Mouse (Mus musculus) MEL (cell line): ENCODE measurements around the gene Olfr697. TPM values are rescaled to one million over a fixed set of nuclear protein-coding genes. Genes with fewer than 3 reads are reported as not detected.

Experiments
- DNase-seq: peaks from one replicate; pipeline ENCODE4 v3.0.0; 2011; ENCODE audit warnings: low read depth, low spot score
- H3K27ac ChIP-seq: 2 replicates; pipeline ENCODE4 v1.5.1; 2012; ENCODE audit warnings: low read depth, mild to moderate bottlenecking, control low read depth, low read length, moderate library complexity; ENCODE audit not compliant: control insufficient read depth
- H3K27me3 ChIP-seq, 2 experiments: fragments of 150-350 bp in 1 of 2; sonication (generic) in 1 of 2; 2 replicates each; pipeline ENCODE4 v1.6.1; 2012; ENCODE audit warnings: low read length in 2 of 2, mild to moderate bottlenecking in 2 of 2, improper control_type of control experiment in 1 of 2, moderate library complexity in 1 of 2; ENCODE audit not compliant: insufficient read depth in 2 of 2, control insufficient read depth in 1 of 2
- H3K36me3 ChIP-seq, 2 experiments: 2 replicates each; pipeline ENCODE4 v1.6.1; 2012 to 2014; ENCODE audit warnings: low read length in 2 of 2, improper control_type of control experiment in 1 of 2, inconsistent platforms in 1 of 2, mild to moderate bottlenecking in 1 of 2; ENCODE audit not compliant: insufficient read depth in 2 of 2, control insufficient read depth in 1 of 2
- H3K4me1 ChIP-seq, 2 experiments: fragments of 150-350 bp in 1 of 2; sonication (generic) in 1 of 2; 2 replicates each; pipeline ENCODE4 v1.6.1; 2012; ENCODE audit warnings: low read length in 2 of 2, improper control_type of control experiment in 1 of 2, mild to moderate bottlenecking in 1 of 2; ENCODE audit not compliant: insufficient read depth in 2 of 2, control insufficient read depth in 1 of 2
- H3K4me3 ChIP-seq, 2 experiments: fragments of 150-350 bp in 1 of 2; sonication (generic) in 1 of 2; 2 replicates each; pipeline ENCODE4 v1.5.1; 2012; ENCODE audit warnings: low read depth in 2 of 2, low read length in 2 of 2, mild to moderate bottlenecking in 2 of 2, moderate library complexity in 2 of 2, control low read depth in 1 of 2, improper control_type of control experiment in 1 of 2; ENCODE audit not compliant: control insufficient read depth in 1 of 2, insufficient read depth in 1 of 2
- H3K79me2 ChIP-seq: 2 replicates; pipeline ENCODE4 v1.6.1; 2012; ENCODE audit warnings: mild to moderate bottlenecking, low read length, moderate library complexity; ENCODE audit not compliant: control insufficient read depth, poor library complexity, insufficient read depth
- H3K9ac ChIP-seq: 2 replicates; pipeline ENCODE4 v1.6.1; 2012; ENCODE audit warnings: low read depth, mild to moderate bottlenecking, control low read depth, low read length, moderate library complexity; ENCODE audit not compliant: control insufficient read depth, poor library complexity, severe bottlenecking
- H3K9me3 ChIP-seq: fragments of 150-350 bp; sonication (generic); replicated peaks from 2 replicates; pipeline ENCODE4 v1.6.1; 2012; ENCODE audit warnings: mild to moderate bottlenecking, low read length, improper control_type of control experiment, moderate library complexity; ENCODE audit not compliant: insufficient read depth
- CHD2 ChIP-seq: IDR thresholded peaks from 2 replicates; pipeline ENCODE4 v1.6.1; 2011; ENCODE audit warnings: low read length, improper control_type of control experiment
- E2F4 ChIP-seq: IDR thresholded peaks from 2 replicates; pipeline ENCODE4 v1.6.1; 2011; ENCODE audit warnings: low read depth, low read length, improper control_type of control experiment, borderline replicate concordance
- ELF1 ChIP-seq: IDR thresholded peaks from 2 replicates; pipeline ENCODE4 v1.6.1; 2014; ENCODE audit warnings: low read depth, mild to moderate bottlenecking, inconsistent platforms, low read length, improper control_type of control experiment, moderate library complexity
- EP300 ChIP-seq, 2 experiments: IDR thresholded peaks; 2 replicates each; pipeline ENCODE4 v1.6.1; 2011; ENCODE audit warnings: improper control_type of control experiment in 2 of 2, low read length in 2 of 2, low read depth in 1 of 2, mild to moderate bottlenecking in 1 of 2
- GABPA ChIP-seq: IDR thresholded peaks from 2 replicates; pipeline ENCODE4 v1.6.1; 2012; ENCODE audit warnings: low read depth, mild to moderate bottlenecking, inconsistent platforms, low read length, improper control_type of control experiment, moderate library complexity
- KAT2A ChIP-seq: conservative IDR thresholded peaks from 2 replicates; pipeline ENCODE4 v1.6.1; 2012; ENCODE audit warnings: low read depth, low read length, improper control_type of control experiment, inconsistent platforms
- MAX ChIP-seq: IDR thresholded peaks from 2 replicates; pipeline ENCODE4 v1.6.1; 2011; ENCODE audit warnings: low read length, improper control_type of control experiment
- MYB ChIP-seq: IDR thresholded peaks from 2 replicates; pipeline ENCODE4 v1.6.1; 2011; ENCODE audit warnings: mild to moderate bottlenecking, low read depth, low read length, improper control_type of control experiment
- MYC ChIP-seq: IDR thresholded peaks from 2 replicates; pipeline ENCODE4 v1.6.1; 2011; ENCODE audit warnings: low read depth, mild to moderate bottlenecking, low read length, improper control_type of control experiment, moderate library complexity
- POLR2A ChIP-seq, 2 experiments: IDR thresholded peaks; 2 replicates each; pipeline ENCODE4 v1.6.1; 2011 to 2012; ENCODE audit warnings: low read length in 2 of 2, mild to moderate bottlenecking in 2 of 2, control low read depth in 1 of 2, improper control_type of control experiment in 1 of 2, low read depth in 1 of 2, moderate library complexity in 1 of 2; ENCODE audit not compliant: control insufficient read depth in 1 of 2, insufficient read depth in 1 of 2, poor library complexity in 1 of 2
- POLR2AphosphoS5 ChIP-seq: IDR thresholded peaks from 2 replicates; pipeline ENCODE4 v1.6.1; 2012; ENCODE audit warnings: low read depth, borderline replicate concordance, mild to moderate bottlenecking, inconsistent platforms, low read length, moderate library complexity, mixed read lengths
- RAD21 ChIP-seq: IDR thresholded peaks from 2 replicates; pipeline ENCODE4 v1.6.1; 2011; ENCODE audit warnings: mild to moderate bottlenecking, low read depth, low read length, improper control_type of control experiment
- RCOR1 ChIP-seq: IDR thresholded peaks from 2 replicates; pipeline ENCODE4 v1.6.1; 2012; ENCODE audit warnings: low read depth, mild to moderate bottlenecking, inconsistent platforms, low read length, improper control_type of control experiment
- SIN3A ChIP-seq: IDR thresholded peaks from 2 replicates; pipeline ENCODE4 v1.6.1; 2012; ENCODE audit warnings: low read length, improper control_type of control experiment, inconsistent platforms
- TBP ChIP-seq: IDR thresholded peaks from 2 replicates; pipeline ENCODE4 v1.8.0; 2011; ENCODE audit warnings: low read depth, low read length, improper control_type of control experiment
- TCF12 ChIP-seq: IDR thresholded peaks from 2 replicates; pipeline ENCODE4 v1.6.1; 2014; ENCODE audit warnings: low read depth, mild to moderate bottlenecking, inconsistent platforms, low read length, improper control_type of control experiment, moderate library complexity
- UBTF ChIP-seq: IDR thresholded peaks from 2 replicates; pipeline ENCODE4 v1.6.1; 2012; ENCODE audit warnings: low read depth, mild to moderate bottlenecking, inconsistent platforms, low read length, improper control_type of control experiment, moderate library complexity, borderline replicate concordance; ENCODE audit not compliant: insufficient read depth
- ZC3H11A ChIP-seq: IDR thresholded peaks from 2 replicates; pipeline ENCODE4 v1.6.1; 2012; ENCODE audit warnings: low read depth, mild to moderate bottlenecking, inconsistent platforms, low read length, improper control_type of control experiment
- ZKSCAN1 ChIP-seq: IDR thresholded peaks from 2 replicates; pipeline ENCODE4 v1.6.1; 2012; ENCODE audit warnings: low read depth, mild to moderate bottlenecking, inconsistent platforms, low read length, improper control_type of control experiment, moderate library complexity
- ZMIZ1 ChIP-seq: IDR thresholded peaks from 2 replicates; pipeline ENCODE4 v1.6.1; 2012; ENCODE audit warnings: low read depth, mild to moderate bottlenecking, inconsistent platforms, low read length, improper control_type of control experiment, moderate library complexity
- ZNF384 ChIP-seq: IDR thresholded peaks from 2 replicates; pipeline ENCODE4 v1.6.1; 2012; ENCODE audit warnings: low read depth, mild to moderate bottlenecking, inconsistent platforms, low read length, improper control_type of control experiment
- polyA plus RNA-seq, 2 experiments: library from polyadenylated mRNA; stranded (reverse) in 1 of 2; unstranded in 1 of 2; fragments of >175 nt in 1 of 2; fragments of >200 nt in 1 of 2; gene quantifications; 2 replicates each; pipeline versions ENCODE4 v1.2.1 to v1.2.4; 2012; ENCODE audit warnings: low replicate concordance in 2 of 2, low read depth in 1 of 2; ENCODE audit not compliant: insufficient read length in 2 of 2, insufficient read depth in 1 of 2, missing spikeins in 1 of 2
- total RNA-seq: library from RNA; depleted of rRNA; stranded (reverse); fragments of 300-350 nt; gene quantifications from 2 replicates; pipeline ENCODE4 v1.2.3, GENCODE M21; 2012

Olfr697 gene
- total and polyA plus RNA-seq, 3 experiments: not detected

- H3K27me3 ChIP-seq: no peaks in the 10 kb centered on the region
- no peak for DNase-seq
- no peak overlapping the region for H3K4me3 ChIP-seq
- no peaks in the 10 kb centered on the region for H3K9me3 ChIP-seq
- TF ChIP-seq POLR2A (IDR thresholded peaks at IDR 0.05; ENCODE audit: control insufficient read depth in 1 of 2, insufficient read depth in 1 of 2, low read depth in 1 of 2, low read length in 2 of 2, poor library complexity in 1 of 2) (no peak), MAX (no peak), TCF12 (no peak), RCOR1 (no peak), ZNF384 (no peak)
- TF ChIP-seq, all 39 proteins: peak for 0
- H3K36me3 ChIP-seq: no peaks in the 10 kb centered on the region
- H3K79me2 ChIP-seq: no peaks in the 10 kb centered on the region
- H3K27ac ChIP-seq: no peak overlapping the region
- no peaks in the 10 kb centered on the region for H3K4me1 ChIP-seq
- no peak overlapping the region for H3K9ac ChIP-seq
These were observed 16.6 kb upstream of the Olfr697 start for GRCm38 (mm10) chr7:106758800-106759199.

GRCm38 (mm10) chr7:106755297-106755696 is 13.1 kb upstream of the Olfr697 start, which contains the start of gene Olfr698:
TSS of gene Olfr698 (minus strand) at chr7:106755397.
- Histone ChIP-seq H3K4me1 (no peaks in the 10 kb centered on the region), H3K9ac (no peak within 1 kb of the TSS), H3K9me3 (no peaks in the 10 kb centered on the region), H3K27ac (no peak within 1 kb of the TSS), H3K4me3 (no peak within 1 kb of the TSS), H3K36me3 (no peaks in the 10 kb centered on the region), H3K79me2 (no peaks in the 10 kb centered on the region), H3K27me3 (no peaks in the 10 kb centered on the region)
- TF ChIP-seq RAD21 (no peak), MYB (no peak), TBP (no peak), SIN3A (no peak), ZMIZ1 (no peak), MAX (no peak), E2F4 (no peak), EP300 (IDR thresholded peaks at IDR 0.05; ENCODE audit: low read depth in 1 of 2, low read length in 2 of 2) (no peak), POLR2AphosphoS5 (no peak), TCF12 (no peak), ZC3H11A (no peak), ZKSCAN1 (no peak), MYC (no peak), UBTF (no peak), GABPA (no peak), ELF1 (no peak), KAT2A (no peak), CHD2 (no peak)
- DNase-seq: no peak
